In genomic region chr6:134542374-134542773, GRCm38 (mm10) we compare ENCODE assay signal across 16 mouse cellular contexts.
"Had no signal": no experiment of that assay in that cellular context is flagged by ENCODE, and none has a peak within 500 bp of the region (broad histone marks: within the 10 kb centered on the region; RNA-seq: fewer than 3 reads in every experiment).

No protein-coding gene starts in this region.

- H3K36me3 ChIP-seq: neural tube, embryonic 15.5 days; stomach, embryonic 15.5 days had no signal

- H3K4me3 ChIP-seq: neural tube, embryonic 13.5 days; neural tube, embryonic 15.5 days; stomach, embryonic 15.5 days had no signal

- H3K9ac ChIP-seq: neural tube, embryonic 13.5 days; neural tube, embryonic 15.5 days; stomach, embryonic 15.5 days had no signal

- H3K9me3 ChIP-seq: neural tube, embryonic 13.5 days; neural tube, embryonic 15.5 days; stomach, embryonic 15.5 days had no signal

- H3K27ac ChIP-seq: neural tube, embryonic 13.5 days; stomach, embryonic 15.5 days; stomach, postnatal 0 days had no signal

- H3K4me2 ChIP-seq: neural tube, embryonic 13.5 days; neural tube, embryonic 15.5 days; stomach, embryonic 15.5 days had no signal

- DNase-seq: retina, postnatal 1 day; right cerebral cortex, adult 18-20 months; right cerebral cortex, postnatal 14 days; right cerebral cortex, postnatal 25 days; right cerebral cortex, postnatal 4 days; spleen, adult 18-20 months; thymus, adult 18-20 months; thymus, adult 2 months; thymus, postnatal 14 days; thymus, postnatal 25 days; thymus, postnatal 36 days; thymus, postnatal 4 days had no signal

- H3K27me3 ChIP-seq: neural tube, embryonic 13.5 days; neural tube, embryonic 15.5 days; stomach, embryonic 15.5 days had no signal
